Mouse (Mus musculus) thymus, adult 2 months (tissue): ENCODE data around the gene Wdr78.

ENCODE experiments used
- CTCF ChIP-seq: fragments of 200-500 bp; IDR thresholded peaks from 2 replicates; pipeline ENCODE4 v1.5.1; 2012; ENCODE audit warnings: mild to moderate bottlenecking, control low read depth, low read length, moderate library complexity, borderline replicate concordance; ENCODE audit not compliant: control insufficient read depth, poor library complexity, insufficient read depth; ENCODE audit errors: extremely low read depth
- POLR2A ChIP-seq: fragments of 200-500 bp; IDR thresholded peaks from 2 replicates; pipeline ENCODE4 v1.6.1; 2012; ENCODE audit warnings: mild to moderate bottlenecking, low read length, control low read depth, moderate library complexity; ENCODE audit not compliant: control insufficient read depth, poor library complexity, insufficient read depth; ENCODE audit errors: extremely low read depth

DNA sequence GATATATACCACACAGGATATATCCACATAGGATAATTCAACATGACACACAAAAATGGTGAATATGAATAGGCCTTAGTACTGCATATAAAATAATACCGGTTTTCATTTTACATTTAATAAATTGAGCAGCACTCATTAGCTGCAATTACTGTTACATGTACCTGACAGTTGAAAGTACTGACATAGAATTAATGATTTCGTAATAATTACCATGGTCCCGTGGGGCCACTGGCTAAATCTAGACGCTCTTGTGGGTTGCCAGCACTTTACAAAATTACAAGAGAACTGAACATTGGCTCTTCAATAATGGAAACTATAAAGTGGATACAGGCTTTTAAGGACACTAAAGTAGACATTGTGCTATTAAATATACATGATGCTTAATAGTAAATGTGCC, 109.7 kb downstream of the Wdr78 start:
- no peak for TF ChIP-seq CTCF
- TF ChIP-seq POLR2A: no peak
